Mouse (Mus musculus) heart, postnatal 0 days (tissue): ENCODE results near the gene Cyp11a1.

Source experiments
- CTCF ChIP-seq: IDR thresholded peaks from 2 replicates; pipeline ENCODE4 v1.5.1; 2016; ENCODE audit warnings: antibody characterized with exemption, control low read depth, low read depth
- EP300 ChIP-seq: IDR thresholded peaks from 2 replicates; pipeline ENCODE4 v1.6.1; 2016; ENCODE audit warnings: antibody characterized with exemption, low read depth

DNA sequence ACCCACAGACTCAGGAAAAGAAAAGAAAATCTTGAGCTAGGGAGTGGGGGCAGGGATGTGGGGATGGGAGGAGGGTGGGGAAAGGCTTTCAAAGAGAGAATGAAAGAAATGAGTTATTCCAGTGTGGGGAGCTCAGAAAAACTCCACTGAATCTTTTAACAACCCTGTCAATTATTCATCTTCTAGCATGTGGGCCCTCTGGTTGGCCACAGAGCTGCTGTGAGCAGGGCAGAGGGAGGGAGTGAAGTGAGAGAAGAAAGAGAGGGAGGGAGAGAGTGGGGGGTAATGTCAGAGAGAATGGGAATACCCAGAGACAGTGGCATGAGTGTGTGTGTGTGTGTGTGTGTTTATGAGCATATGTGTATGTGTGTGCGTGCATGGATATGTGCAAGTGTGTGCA lies 47.8 kb downstream of the Cyp11a1 start:
- TF ChIP-seq CTCF = no peak
- no peak for TF ChIP-seq EP300
